Mouse (Mus musculus) E14TG2a.4 (cell line): ENCODE results near the gene Blmh.

Experiments
- CTCF ChIP-seq: conservative IDR thresholded peaks from 2 replicates; pipeline ENCODE4 v1.5.1; 2014; ENCODE audit warnings: low read length
- NANOG ChIP-seq: IDR thresholded peaks from 2 replicates; pipeline ENCODE4 v1.6.1; 2014; ENCODE audit warnings: borderline replicate concordance, low read length, mixed read lengths

DNA sequence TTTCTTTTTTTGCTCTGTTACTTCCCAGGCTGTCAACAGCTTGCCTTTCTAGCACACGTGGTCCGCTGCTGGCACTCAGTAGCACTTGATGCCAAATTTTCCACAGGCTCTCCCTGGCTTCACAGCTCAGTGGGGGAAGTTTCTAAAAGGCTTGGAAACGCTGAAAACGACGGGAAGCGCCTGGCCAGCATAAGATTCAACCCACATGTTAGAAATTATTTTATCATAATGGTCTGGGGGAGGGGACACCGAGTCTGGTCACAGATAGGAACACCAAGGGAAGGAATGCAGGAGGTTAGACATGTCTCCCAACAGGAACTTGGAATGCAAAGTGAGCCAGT, 12.6 kb upstream of the Blmh start:
- TF ChIP-seq CTCF (no peak), NANOG (no peak)
